Mouse (Mus musculus): Measurements from ENCODE around the gene Slc43a1.
"Not testable (repeated sequence)": the region's sequence is repeated elsewhere in the genome, so short reads cannot be mapped to it uniquely, and the experiment has no call there.

Gene Slc43a1

GRCm38 (mm10) chr2:84896686-84897085, 58.0 kb downstream of the Slc43a1 start:
- not testable (repeated sequence) for DNase-seq (ENCODE audit: low spot score)

GRCm38 (mm10) chr2:84912722-84913121, 74.1 kb downstream of the Slc43a1 start:
- DNase-seq (ENCODE audit: low spot score), result no peak

All from left cerebral cortex, adult 11 months (tissue).